Mouse (Mus musculus): ENCODE measurements around the gene Wdr74.
"Not testable (repeated sequence)": the region's sequence is repeated elsewhere in the genome, so short reads cannot be mapped to it uniquely, and the experiment has no call there.

- not testable (repeated sequence) for TF ChIP-seq POLR2A (IDR thresholded peaks at IDR 0.05; ENCODE audit: low read depth, low read length); CTCF (IDR thresholded peaks at IDR 0.05; ENCODE audit: extremely low read depth, insufficient read length, insufficient replicate concordance, low read depth, low read length)
These were observed 7.1 kb upstream of the Wdr74 start for GRCm38 (mm10) chr19:8728335-8729099.

Measured in small intestine, adult 2 months (tissue).